Mouse (Mus musculus): ENCODE results near the gene St8sia1. TPM values are rescaled to one million over a fixed set of nuclear protein-coding genes. Genes with fewer than 3 reads are reported as not detected.

The St8sia1 gene
- polyA plus RNA-seq, 1 experiment: not detected

DNA sequence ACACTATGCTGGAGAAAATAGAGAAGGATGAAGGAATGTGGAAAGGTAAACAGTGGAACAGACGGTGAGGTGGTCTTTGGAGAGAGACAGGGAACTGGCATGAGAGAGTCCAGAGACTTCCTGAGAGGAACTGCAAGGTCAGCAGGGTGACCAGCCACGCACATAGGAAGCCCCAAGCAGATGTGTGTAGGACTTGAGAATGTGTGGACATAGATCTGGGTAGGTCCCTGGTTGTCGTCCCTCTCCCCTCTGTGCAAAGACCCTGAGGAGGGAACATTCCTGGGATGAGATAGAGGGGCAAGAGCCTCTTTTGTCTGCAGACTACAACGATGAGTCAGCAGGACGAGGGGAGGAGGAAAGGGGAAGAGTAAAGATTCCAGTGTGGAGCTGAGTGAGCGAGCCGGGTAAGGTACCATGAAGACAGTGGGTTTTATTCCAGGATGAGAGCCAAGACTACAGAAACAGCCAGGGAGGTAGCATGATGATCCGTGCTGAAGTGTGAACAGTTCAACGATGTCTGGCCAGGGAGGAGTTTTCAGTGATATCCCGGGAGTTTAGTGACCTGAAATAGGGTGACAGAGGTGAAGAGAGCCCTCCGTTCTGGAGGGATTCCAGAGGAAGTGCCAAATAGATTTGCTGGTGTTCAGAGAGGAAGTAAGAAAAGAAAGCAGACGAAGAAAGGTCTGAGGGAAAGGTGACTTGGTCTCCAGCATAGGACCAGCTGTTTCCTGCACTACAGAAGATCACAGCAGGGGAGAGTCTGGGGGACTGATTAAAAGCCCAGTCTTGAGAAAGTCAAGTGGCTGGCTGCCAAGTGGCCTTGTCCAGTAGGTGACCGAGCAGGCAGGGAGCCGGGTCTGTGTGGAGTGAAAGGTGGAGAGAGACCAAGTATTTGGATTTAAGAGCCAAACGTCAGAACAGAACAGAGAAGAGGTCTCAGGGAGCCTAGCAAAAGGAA is 85.2 kb downstream of the St8sia1 start:
- no peak overlapping the region for H3K27ac ChIP-seq (replicated peaks; ENCODE audit: low read depth, low read length)
- H3K4me3 ChIP-seq (ENCODE audit: insufficient read depth, low read depth, low read length): no peak overlapping the region
- H3K4me1 ChIP-seq (ENCODE audit: control insufficient read depth, insufficient read depth, insufficient read length, low read length): peaks cover 6% of the 10 kb centered on the region; the same call in 1 of the 2 replicates

DNA sequence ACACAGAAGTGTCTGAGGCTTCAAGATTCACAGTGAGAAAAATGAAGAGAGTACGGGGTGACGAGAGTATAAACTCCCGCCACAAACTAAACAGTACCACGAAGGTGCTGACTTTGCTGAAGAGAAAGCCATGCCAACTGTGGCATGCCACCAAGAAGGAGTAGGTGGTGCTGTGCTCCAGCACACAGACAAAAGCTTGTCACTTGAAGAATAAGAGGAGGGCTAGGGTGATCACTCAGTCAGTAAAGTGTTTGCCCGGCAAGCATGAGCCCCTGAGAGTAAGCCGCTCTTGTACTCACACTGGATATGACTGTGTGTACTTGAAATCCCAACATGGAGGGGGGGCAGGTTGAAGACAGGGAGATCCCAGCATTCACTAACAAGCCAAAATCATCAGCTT is 87.0 kb downstream of the St8sia1 start:
- Histone ChIP-seq H3K27ac (replicated peaks; ENCODE audit: low read depth, low read length) (no peak overlapping the region), H3K4me1 (ENCODE audit: control insufficient read depth, insufficient read depth, insufficient read length, low read length) (peaks cover 6% of the 10 kb centered on the region; the same call in 1 of the 2 replicates), H3K4me3 (ENCODE audit: insufficient read depth, low read depth, low read length) (no peak overlapping the region)

DNA sequence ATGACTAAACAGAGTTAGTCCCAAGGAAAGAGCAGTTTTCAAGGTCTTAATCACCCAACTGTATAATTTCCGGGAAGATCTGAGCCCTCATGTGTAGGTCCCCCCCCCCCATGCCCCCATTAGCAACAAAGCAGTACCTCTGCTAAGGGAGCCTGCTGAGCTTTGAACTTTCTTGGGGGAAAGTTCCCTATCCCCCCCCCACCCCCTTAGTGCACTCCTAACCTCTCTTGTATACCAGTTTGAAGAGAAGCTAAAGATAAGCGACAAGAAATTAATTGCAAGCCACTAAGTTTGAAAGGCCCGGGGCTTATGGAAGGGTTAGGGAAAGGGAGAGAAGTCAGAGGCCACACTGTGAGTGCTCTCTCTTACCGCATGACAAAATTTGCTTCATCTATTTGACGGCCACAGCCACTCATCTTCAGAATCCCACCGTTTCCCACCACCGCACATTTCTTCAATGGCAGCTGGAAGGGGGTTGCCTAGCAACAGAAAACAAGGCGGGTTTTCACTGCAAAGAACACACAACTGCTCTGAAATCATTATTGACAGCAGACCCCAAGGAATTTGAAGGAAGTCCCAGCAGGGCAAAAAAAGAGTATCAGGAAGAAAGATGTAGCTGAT is 87.9 kb downstream of the St8sia1 start:
- Histone ChIP-seq H3K4me1 (ENCODE audit: control insufficient read depth, insufficient read depth, insufficient read length, low read length) (peaks cover 6% of the 10 kb centered on the region; the same call in 1 of the 2 replicates), H3K4me3 (ENCODE audit: insufficient read depth, low read depth, low read length) (no peak overlapping the region), H3K27ac (replicated peaks; ENCODE audit: low read depth, low read length) (no peak overlapping the region)

DNA sequence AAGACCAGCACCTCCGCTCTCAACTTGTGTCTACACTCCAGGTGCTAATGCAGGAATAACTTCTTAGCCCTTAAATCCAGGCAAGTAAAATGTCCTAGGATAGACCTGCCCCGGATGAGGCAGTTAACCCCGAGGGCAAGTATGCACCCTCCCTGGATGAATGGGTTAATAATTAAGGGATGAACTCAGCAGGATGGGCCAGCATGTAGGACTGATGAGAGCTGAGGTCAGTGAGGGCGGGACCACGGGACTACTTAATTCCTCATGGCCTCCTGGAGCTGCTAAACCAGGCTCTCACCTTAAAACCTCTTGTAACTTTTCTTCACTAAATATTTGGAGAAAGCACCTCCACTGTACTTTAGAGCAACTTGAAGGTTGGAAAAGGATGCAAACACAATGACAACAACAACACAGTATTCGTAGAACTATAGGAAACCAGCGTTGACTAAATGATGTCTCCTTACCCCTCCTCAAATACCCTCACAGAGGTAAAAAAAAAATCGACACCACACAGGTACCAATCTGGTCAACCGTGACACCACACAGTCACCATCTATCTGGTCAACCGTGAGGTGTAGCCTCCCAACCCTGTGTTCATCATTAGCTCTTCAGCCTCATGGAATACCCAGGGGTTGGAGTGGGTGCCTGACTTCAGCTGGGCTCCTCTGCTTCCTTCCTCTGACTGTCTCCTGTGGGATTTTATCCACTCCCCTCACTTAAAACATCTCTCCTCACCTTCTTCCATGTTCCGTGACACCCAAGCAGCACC is 90.3 kb downstream of the St8sia1 start:
- H3K4me1 ChIP-seq (ENCODE audit: control insufficient read depth, insufficient read depth, insufficient read length, low read length): 0 out of 2 replicates have a peak, but pooled peaks cover 1% of the 10 kb centered on the region
- H3K27ac ChIP-seq (replicated peaks; ENCODE audit: low read depth, low read length): no peak overlapping the region
- H3K4me3 ChIP-seq (ENCODE audit: insufficient read depth, low read depth, low read length): no peak overlapping the region

DNA sequence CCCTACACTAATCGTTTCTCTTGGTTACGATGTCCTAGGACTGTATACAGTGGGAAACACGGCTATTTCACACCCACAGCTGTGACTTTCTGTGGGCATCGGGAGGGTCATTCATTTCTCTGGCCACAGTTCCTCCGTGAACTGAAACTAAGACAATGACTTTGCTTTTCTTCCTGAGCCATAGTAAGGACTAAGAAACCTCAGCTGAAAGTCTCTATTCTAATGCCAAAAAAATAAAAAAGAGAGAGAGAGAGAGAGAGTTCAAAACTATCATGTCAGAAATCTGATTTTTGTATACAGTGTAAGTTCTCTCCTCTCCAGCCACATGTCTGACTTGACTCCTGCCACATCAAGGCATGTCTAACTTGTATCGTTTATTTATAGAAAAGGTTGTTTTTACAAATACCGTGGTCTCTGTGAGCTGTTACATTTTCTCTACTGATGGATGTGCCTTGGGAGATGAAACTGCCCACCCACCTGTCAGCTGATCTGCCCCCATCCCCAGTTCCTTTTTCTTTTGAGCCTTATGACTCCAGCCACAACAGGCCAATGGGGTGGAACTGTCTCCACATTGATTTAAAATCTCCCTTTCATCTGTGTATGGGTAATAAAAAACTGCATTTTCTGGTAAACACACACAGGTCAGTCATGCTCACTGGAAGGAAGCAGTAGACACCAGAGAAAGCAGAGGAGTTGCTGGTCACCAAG is 94.4 kb downstream of the St8sia1 start:
- Histone ChIP-seq H3K27ac (replicated peaks; ENCODE audit: low read depth, low read length) (no peak overlapping the region), H3K4me1 (ENCODE audit: control insufficient read depth, insufficient read depth, insufficient read length, low read length) (no peaks in the 10 kb centered on the region), H3K4me3 (ENCODE audit: insufficient read depth, low read depth, low read length) (no peak overlapping the region)

DNA sequence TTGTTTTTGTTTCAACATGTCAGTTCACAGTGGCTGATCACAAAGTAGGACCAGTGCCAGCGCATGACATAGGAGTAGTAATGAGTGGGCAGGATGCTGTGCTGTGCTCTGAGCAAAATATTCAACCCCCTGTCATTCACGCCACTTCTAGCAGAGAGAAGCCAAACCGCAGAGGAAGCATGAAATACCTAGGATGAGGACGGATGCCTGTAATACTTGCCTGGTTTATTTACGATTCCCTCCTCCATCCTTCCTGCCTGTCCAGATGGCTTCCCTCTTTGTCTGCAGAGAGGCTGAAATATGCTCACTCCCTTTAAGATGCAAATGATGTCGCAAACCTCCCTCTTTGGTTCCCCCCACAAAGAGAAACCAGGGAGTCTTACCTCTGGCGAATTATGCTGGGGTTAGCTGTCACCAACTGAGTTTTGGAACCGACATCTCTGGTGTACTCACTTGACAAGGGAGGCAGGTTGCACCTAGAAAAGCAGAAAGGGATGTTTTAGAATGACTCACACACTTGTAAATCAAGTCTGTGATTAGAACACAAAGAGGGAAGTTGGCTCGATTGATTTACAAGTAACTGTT is 96.7 kb downstream of the St8sia1 start:
- no peak overlapping the region for H3K27ac ChIP-seq (replicated peaks; ENCODE audit: low read depth, low read length)
- no peak overlapping the region for H3K4me3 ChIP-seq (ENCODE audit: insufficient read depth, low read depth, low read length)
- H3K4me1 ChIP-seq (ENCODE audit: control insufficient read depth, insufficient read depth, insufficient read length, low read length): no peaks in the 10 kb centered on the region

DNA sequence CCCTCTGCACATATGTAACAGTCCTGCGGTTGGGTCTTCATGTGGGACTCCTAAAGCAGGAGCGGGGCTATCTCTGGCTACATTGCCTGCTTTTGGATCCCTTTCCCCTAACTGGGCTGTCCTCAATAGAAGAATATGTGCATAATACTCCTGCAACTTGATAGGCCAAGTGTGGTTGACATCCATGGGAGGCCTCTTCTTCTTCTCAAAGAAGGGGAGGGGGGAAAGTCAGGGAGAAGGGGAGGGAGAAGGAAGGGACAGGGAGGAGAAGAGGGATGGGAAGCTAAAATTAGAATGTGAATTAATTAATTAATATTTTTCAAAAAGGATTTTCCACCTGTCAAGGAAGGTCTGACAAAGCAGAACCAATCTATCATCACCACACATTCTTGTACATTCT is 97.2 kb downstream of the St8sia1 start:
- Histone ChIP-seq H3K27ac (replicated peaks; ENCODE audit: low read depth, low read length) (no peak overlapping the region), H3K4me1 (ENCODE audit: control insufficient read depth, insufficient read depth, insufficient read length, low read length) (no peaks in the 10 kb centered on the region), H3K4me3 (ENCODE audit: insufficient read depth, low read depth, low read length) (no peak overlapping the region)

DNA sequence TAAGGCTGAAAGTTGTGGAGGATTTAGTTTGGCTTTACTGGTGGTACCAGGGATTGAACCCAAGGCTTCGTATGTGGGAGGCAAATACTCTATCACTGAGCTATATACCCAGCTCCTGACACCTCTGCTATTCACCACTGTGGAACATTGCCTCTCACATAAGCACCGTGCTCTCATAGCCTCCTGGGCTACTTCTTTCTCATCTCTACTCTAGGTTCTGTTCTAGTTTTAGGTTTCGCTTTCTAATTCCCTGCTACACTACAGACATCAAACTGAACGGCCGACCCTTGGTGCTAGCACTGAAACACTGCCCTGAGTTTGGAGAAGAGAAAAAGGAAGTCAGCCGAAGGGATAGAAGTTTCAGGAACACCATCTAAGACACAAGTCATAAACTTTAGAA is 99.1 kb downstream of the St8sia1 start:
- no peak overlapping the region for H3K4me3 ChIP-seq (ENCODE audit: insufficient read depth, low read depth, low read length)
- no peak overlapping the region for H3K27ac ChIP-seq (replicated peaks; ENCODE audit: low read depth, low read length)
- H3K4me1 ChIP-seq (ENCODE audit: control insufficient read depth, insufficient read depth, insufficient read length, low read length): no peaks in the 10 kb centered on the region

DNA sequence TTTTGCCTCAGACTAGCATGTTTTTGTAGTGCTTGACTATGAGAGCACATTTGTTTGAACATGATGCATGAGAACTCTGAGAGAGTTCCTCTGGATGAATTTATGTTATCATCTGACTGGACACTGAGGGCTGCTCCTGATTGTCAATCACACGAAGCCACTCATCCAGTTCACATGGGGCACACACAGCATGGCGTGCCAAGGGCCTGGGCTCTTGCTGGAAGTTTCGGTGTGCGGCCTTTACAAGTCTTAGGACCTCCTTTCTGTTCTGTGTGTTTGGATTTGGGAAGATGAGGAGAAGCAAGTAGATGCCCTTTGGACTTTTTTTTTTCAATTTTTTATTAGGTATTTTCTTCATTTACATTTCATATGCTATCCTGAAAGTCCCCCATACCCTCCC is 100.4 kb downstream of the St8sia1 start:
- no peaks in the 10 kb centered on the region for H3K4me1 ChIP-seq (ENCODE audit: control insufficient read depth, insufficient read depth, insufficient read length, low read length)
- H3K27ac ChIP-seq (replicated peaks; ENCODE audit: low read depth, low read length): no peak overlapping the region
- H3K4me3 ChIP-seq (ENCODE audit: insufficient read depth, low read depth, low read length): no peak overlapping the region

DNA sequence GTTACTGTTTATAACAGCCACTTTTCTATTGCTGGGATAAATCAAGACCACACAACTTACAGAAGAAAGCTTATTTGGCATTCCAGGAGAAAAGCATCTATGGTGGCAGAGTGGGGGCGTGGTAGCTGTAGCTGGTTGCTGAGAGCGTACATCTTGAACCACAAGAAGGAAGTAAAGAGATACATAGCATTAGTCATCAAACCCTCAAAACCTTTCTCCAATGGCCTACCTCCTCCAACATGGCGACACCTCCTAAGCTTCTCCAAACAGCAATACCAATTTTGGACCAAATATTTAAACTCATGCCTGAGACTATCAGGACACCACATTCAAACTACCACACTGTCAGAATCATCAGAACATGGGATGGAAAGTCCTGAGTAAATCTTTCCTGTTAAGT is 102.0 kb downstream of the St8sia1 start:
- Histone ChIP-seq H3K4me3 (ENCODE audit: insufficient read depth, low read depth, low read length) (no peak overlapping the region), H3K4me1 (ENCODE audit: control insufficient read depth, insufficient read depth, insufficient read length, low read length) (no peaks in the 10 kb centered on the region), H3K27ac (replicated peaks; ENCODE audit: low read depth, low read length) (no peak overlapping the region)

DNA sequence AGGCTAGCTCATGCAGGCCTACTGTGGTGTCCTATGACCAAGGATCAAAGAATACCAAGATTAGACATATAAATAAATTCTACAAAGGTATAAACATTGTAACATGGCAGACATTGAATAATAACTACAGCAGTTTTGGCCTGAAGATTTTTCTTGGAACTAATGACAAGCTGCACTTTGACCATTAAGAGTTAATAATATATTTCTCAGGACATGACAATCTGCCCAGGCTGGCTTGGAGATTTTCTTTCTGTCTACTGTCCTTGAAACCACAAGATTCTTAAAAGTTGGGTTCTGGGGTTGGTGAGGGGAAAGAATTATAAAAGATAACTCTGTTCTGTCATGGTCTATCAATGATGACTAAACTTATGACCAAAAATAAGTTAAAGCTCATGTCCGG is 103.9 kb downstream of the St8sia1 start:
- no peak overlapping the region for H3K4me3 ChIP-seq (ENCODE audit: insufficient read depth, low read depth, low read length)
- no peak overlapping the region for H3K27ac ChIP-seq (replicated peaks; ENCODE audit: low read depth, low read length)
- H3K4me1 ChIP-seq (ENCODE audit: control insufficient read depth, insufficient read depth, insufficient read length, low read length): no peaks in the 10 kb centered on the region

DNA sequence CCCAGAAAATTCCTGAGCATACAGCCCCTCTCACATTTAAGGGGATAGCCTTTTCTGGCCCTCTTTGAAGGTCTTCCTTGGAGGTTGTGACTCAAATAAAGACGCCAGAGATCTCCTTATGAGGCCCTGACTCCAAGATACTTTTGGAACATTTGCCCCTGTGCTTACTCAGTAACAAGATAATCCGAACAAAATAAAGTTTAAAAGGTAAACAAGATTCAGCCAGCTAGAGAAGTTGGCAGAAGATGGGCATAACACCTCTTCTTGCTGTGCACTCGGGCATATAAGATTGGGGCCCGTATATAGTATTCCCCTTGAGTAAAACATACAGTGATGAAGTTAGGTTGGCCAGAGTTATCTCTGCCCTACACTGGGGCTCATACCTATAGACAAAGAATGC is 104.3 kb downstream of the St8sia1 start:
- Histone ChIP-seq H3K4me3 (ENCODE audit: insufficient read depth, low read depth, low read length) (no peak overlapping the region), H3K27ac (replicated peaks; ENCODE audit: low read depth, low read length) (no peak overlapping the region), H3K4me1 (ENCODE audit: control insufficient read depth, insufficient read depth, insufficient read length, low read length) (no peaks in the 10 kb centered on the region)

DNA sequence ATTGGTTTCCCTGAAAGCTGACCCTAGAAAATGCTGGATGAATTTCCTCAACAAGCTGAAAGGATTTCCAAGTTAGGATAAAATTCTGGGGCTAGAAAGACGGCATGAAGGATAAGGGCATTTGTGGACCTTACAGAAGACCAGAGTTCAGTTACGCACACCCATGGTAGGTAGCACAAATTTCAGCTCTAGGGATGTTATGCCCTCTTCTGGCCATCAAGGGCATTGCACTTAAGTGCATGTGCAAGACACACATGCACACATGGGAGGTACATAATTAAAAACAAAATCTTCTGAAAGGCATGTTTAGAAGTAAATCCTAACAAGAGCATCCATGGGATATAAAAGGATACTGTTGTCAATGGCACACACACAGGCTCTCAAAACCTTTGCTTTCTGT is 105.3 kb downstream of the St8sia1 start:
- Histone ChIP-seq H3K4me1 (ENCODE audit: control insufficient read depth, insufficient read depth, insufficient read length, low read length) (no peaks in the 10 kb centered on the region), H3K27ac (replicated peaks; ENCODE audit: low read depth, low read length) (no peak overlapping the region), H3K4me3 (ENCODE audit: insufficient read depth, low read depth, low read length) (no peak overlapping the region)

DNA sequence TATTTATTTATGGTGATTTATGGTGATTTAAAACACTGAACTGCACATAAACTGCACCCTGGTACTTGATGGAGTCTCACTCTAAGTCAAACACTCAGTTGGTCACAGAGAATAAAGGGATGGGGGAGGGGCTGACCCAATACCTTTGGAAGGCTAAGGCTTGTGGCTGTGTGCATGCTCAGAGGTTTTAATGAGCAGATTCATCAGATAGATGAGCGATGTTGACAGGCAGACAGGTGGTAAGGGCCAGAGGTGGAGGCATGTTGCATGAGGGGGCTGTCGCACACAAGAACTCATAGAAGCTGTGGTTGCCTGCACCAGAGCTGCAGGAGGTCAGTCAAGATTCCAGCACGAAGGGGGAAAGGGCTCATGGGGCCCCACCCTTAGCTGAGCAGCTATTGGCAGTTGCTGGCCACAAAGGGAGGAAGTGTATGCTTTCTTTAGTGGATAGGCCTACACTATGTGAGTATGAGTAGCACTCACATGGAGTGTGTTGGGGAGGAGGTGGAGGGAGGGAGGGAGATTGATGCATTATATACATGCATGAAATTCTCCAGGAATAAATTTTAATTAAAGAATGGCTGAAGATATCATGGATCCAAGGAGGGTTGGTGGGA is 107.9 kb downstream of the St8sia1 start:
- no peak overlapping the region for H3K27ac ChIP-seq (replicated peaks; ENCODE audit: low read depth, low read length)
- no peak overlapping the region for H3K4me3 ChIP-seq (ENCODE audit: insufficient read depth, low read depth, low read length)

More for the DNA sequence above, 107.9 kb downstream of the St8sia1 start:
- H3K4me1 ChIP-seq (ENCODE audit: control insufficient read depth, insufficient read depth, insufficient read length, low read length): no peaks in the 10 kb centered on the region

Measured in brown adipose tissue, adult 24 weeks (tissue).